8 mouse cellular contexts compared by ENCODE assay signal in genomic region chr2:164442315-164443050, GRCm38 (mm10). TPM values are rescaled to one million over a fixed set of nuclear protein-coding genes. Genes with fewer than 3 reads are reported as not detected.
A peak's percentile ranks its signal among the peaks of the same experiment; 100 is the strongest.
DNase-seq lines count a peak whose midpoint lies in the region; ATAC-seq and TF ChIP-seq lines count a peak whose summit lies in the region.

No protein-coding gene starts in this region.

- H3K79me2 ChIP-seq in macrophage (ENCODE audit: inconsistent target), result peaks cover 54% of the 10 kb centered on the region

- no peaks in the 10 kb centered on the region for H3K9me3 ChIP-seq in embryonic facial prominence, embryonic 10.5 days
- no peaks in the 10 kb centered on the region for H3K9me3 ChIP-seq in heart, embryonic 12.5 days (replicated peaks)
- no peaks in the 10 kb centered on the region for H3K9me3 ChIP-seq in kidney, postnatal 0 days (replicated peaks; ENCODE audit: low read length)

- WGBS in embryonic facial prominence, embryonic 10.5 days, result 2% methylated on average over 29 of the region's 29 CpGs
- WGBS in heart, embryonic 12.5 days, result 2% methylated on average over 29 of the region's 29 CpGs
- WGBS in kidney, postnatal 0 days, result 2% methylated on average over 28 of the region's 29 CpGs
- WGBS in macrophage (ENCODE audit: missing documents), result 9% methylated on average over 29 of the region's 29 CpGs

- intact Hi-C loops in left cerebral cortex, adult 2 months (cut with DNase I), result no loop called here
- intact Hi-C loops in left cerebral cortex, postnatal 14 days (cut with DNase I), result no loop called here

- DNase-seq in left cerebral cortex, adult 2 months (ENCODE audit: extremely low spot score in 1 of 2, low spot score in 2 of 2), result no peak
- no peak for DNase-seq in left cerebral cortex, postnatal 14 days (ENCODE audit: low spot score in 2 of 2)
- peak; percentile 54 for DNase-seq in embryonic facial prominence, embryonic 10.5 days (ENCODE audit: low spot score)
- peak; percentile 58 for DNase-seq in kidney, postnatal 0 days (ENCODE audit: low spot score)
- no peak for DNase-seq in right cerebral cortex, adult 2 months (ENCODE audit: low spot score in 2 of 2)
- no peak for DNase-seq in cerebellum, adult 11 months

- no peak for TF ChIP-seq CTCF in left cerebral cortex, adult 2 months (IDR thresholded peaks at IDR 0.05)
- TF ChIP-seq CTCF in kidney, postnatal 0 days (IDR thresholded peaks at IDR 0.05; ENCODE audit: low read depth), result no peak

- H3K9ac ChIP-seq in heart, embryonic 12.5 days, result peak overlapping the region; percentile 86
- peak overlapping the region; percentile 83 for H3K9ac ChIP-seq in kidney, postnatal 0 days (ENCODE audit: low read depth, low read length)

- peaks cover 34% of the 10 kb centered on the region for H3K27me3 ChIP-seq in embryonic facial prominence, embryonic 10.5 days (replicated peaks; ENCODE audit: low read depth, poor library complexity, severe bottlenecking)
- peaks cover 4% of the 10 kb centered on the region; the same call in 1 of the 2 replicates for H3K27me3 ChIP-seq in heart, embryonic 12.5 days (replicated peaks)
- no peaks in the 10 kb centered on the region for H3K27me3 ChIP-seq in kidney, postnatal 0 days (ENCODE audit: insufficient read depth, low read length)

- H3K36me3 ChIP-seq in embryonic facial prominence, embryonic 10.5 days (replicated peaks), result no peaks in the 10 kb centered on the region
- H3K36me3 ChIP-seq in heart, embryonic 12.5 days, result no peaks in the 10 kb centered on the region
- H3K36me3 ChIP-seq in kidney, postnatal 0 days (ENCODE audit: insufficient read depth, low read length), result no peaks in the 10 kb centered on the region
- no peaks in the 10 kb centered on the region for H3K36me3 ChIP-seq in macrophage (ENCODE audit: inconsistent target)

- peak; percentile 54 for ATAC-seq in heart, embryonic 12.5 days (ENCODE audit: insufficient number of reproducible peaks, low FRiP score)
- peak; percentile 41 for ATAC-seq in kidney, postnatal 0 days (replicated peaks; ENCODE audit: low FRiP score, low read depth)

- peak overlapping the region; percentile 83 for H3K4me2 ChIP-seq in heart, embryonic 12.5 days
- peak overlapping the region; percentile 63 for H3K4me2 ChIP-seq in kidney, postnatal 0 days (ENCODE audit: low read length)

- H3K4me3 ChIP-seq in left cerebral cortex, adult 2 months, result peak overlapping the region; percentile 57
- H3K4me3 ChIP-seq in embryonic facial prominence, embryonic 10.5 days, result peak overlapping the region; percentile 75
- H3K4me3 ChIP-seq in heart, embryonic 12.5 days, result peak overlapping the region; percentile 74
- H3K4me3 ChIP-seq in kidney, postnatal 0 days (replicated peaks; ENCODE audit: low read depth, low read length), result peak overlapping the region; percentile 70
- peak overlapping the region; percentile 93 for H3K4me3 ChIP-seq in macrophage (ENCODE audit: inconsistent target)

- peaks cover 51% of the 10 kb centered on the region for H3K4me1 ChIP-seq in embryonic facial prominence, embryonic 10.5 days
- H3K4me1 ChIP-seq in heart, embryonic 12.5 days (replicated peaks), result peaks cover 56% of the 10 kb centered on the region
- H3K4me1 ChIP-seq in kidney, postnatal 0 days (replicated peaks; ENCODE audit: insufficient read depth, low read length), result peaks cover 10% of the 10 kb centered on the region

- peak overlapping the region; percentile 37 for H3K27ac ChIP-seq in left cerebral cortex, adult 2 months
- peak overlapping the region; percentile 84 for H3K27ac ChIP-seq in embryonic facial prominence, embryonic 10.5 days (replicated peaks)
- peak overlapping the region; percentile 74 for H3K27ac ChIP-seq in heart, embryonic 12.5 days (ENCODE audit: poor library complexity, severe bottlenecking)
- H3K27ac ChIP-seq in kidney, postnatal 0 days, result peak overlapping the region; percentile 87
- peak overlapping the region; percentile 90 for H3K27ac ChIP-seq in macrophage

RNA-seq across cellular contexts. Expression of gene Sdc4, which starts 1.2 kb away (rescaled TPM):
- total RNA-seq in left cerebral cortex, adult 2 months (2021), result 10 to 100 TPM; 78.7 to 93.2 TPM
- 10 to 100 TPM; 60.0 to 79.0 TPM for total RNA-seq in left cerebral cortex, postnatal 14 days (2021)
- 25.5 and 26.0 TPM in 2 replicates for polyA plus RNA-seq in embryonic facial prominence, embryonic 10.5 days (2016; fragmentation: Nextera tagmentation; extraction: Ambion mirVana)
- 40.1 and 40.6 TPM in 2 replicates for polyA plus RNA-seq in heart, embryonic 12.5 days (2016; fragmentation: Nextera tagmentation; extraction: Ambion mirVana)
- polyA plus RNA-seq in kidney, postnatal 0 days (2015; fragmentation: Nextera tagmentation; extraction: Ambion mirVana), result 183 and 227 TPM in 2 replicates
- 1,000 to 10,000 TPM in 5 of 26 experiments, 100 to 1,000 TPM in 14, 10 to 100 TPM in 7; 32.1 to 2,513 (median 588) TPM for total RNA-seq in macrophage (2018; cell fraction: chromatin; rRNA removed)
- 1,000 to 10,000 TPM in 10 of 26 experiments, 100 to 1,000 TPM in 16; 124 to 5,022 (median 365) TPM for total RNA-seq in macrophage (2018; cell fraction: cytosol; rRNA removed)
- 1,000 to 10,000 TPM in 16 of 26 experiments, 100 to 1,000 TPM in 10; 160 to 4,105 (median 1,154) TPM for total RNA-seq in macrophage (2018; cell fraction: nucleus; rRNA removed)
- polyA plus RNA-seq in macrophage (2018), result 114 to 215 TPM (median 133 TPM) in 3 replicates

RNA-seq across cellular contexts. Expression of gene Sys1, which starts 14.3 kb away (rescaled TPM):
- total RNA-seq in left cerebral cortex, adult 2 months (2021), result 10 to 100 TPM; 40.8 to 41.3 TPM
- 10 to 100 TPM; 38.0 to 44.4 TPM for total RNA-seq in left cerebral cortex, postnatal 14 days (2021)
- 52.5 and 53.1 TPM in 2 replicates for polyA plus RNA-seq in embryonic facial prominence, embryonic 10.5 days (2016; fragmentation: Nextera tagmentation; extraction: Ambion mirVana)
- 36.4 and 40.3 TPM in 2 replicates for polyA plus RNA-seq in heart, embryonic 12.5 days (2016; fragmentation: Nextera tagmentation; extraction: Ambion mirVana)
- polyA plus RNA-seq in kidney, postnatal 0 days (2015; fragmentation: Nextera tagmentation; extraction: Ambion mirVana), result 83.0 and 83.1 TPM in 2 replicates
- total RNA-seq in macrophage (2018; cell fraction: chromatin; rRNA removed), result 10 to 100 TPM in 21 of 26 experiments, 1 to 10 TPM in 5; 6.5 to 22.0 (median 12.5) TPM
- 10 to 100 TPM; 18.2 to 41.3 (median 30.7) TPM for total RNA-seq in macrophage (2018; cell fraction: cytosol; rRNA removed)
- total RNA-seq in macrophage (2018; cell fraction: nucleus; rRNA removed), result 10 to 100 TPM in 25 of 26 experiments, 1 to 10 TPM in 1; 9.1 to 26.2 (median 17.8) TPM
- polyA plus RNA-seq in macrophage (2018), result 6.9 to 30.0 TPM (median 27.8 TPM) in 3 replicates

RNA-seq across cellular contexts. Expression of gene Gm20458, which starts 18.3 kb away (rescaled TPM):
- total RNA-seq in left cerebral cortex, adult 2 months (2021), result 10 to 100 TPM; 10.2 to 14.1 TPM
- total RNA-seq in left cerebral cortex, postnatal 14 days (2021), result 10 to 100 TPM in 1 of 2 experiments, 1 to 10 TPM in 1; 1.9 to 12.2 TPM
- polyA plus RNA-seq in embryonic facial prominence, embryonic 10.5 days (2016; fragmentation: Nextera tagmentation; extraction: Ambion mirVana), result 3.1 and 3.2 TPM in 2 replicates
- polyA plus RNA-seq in heart, embryonic 12.5 days (2016; fragmentation: Nextera tagmentation; extraction: Ambion mirVana), result 11.8 and 16.9 TPM in 2 replicates
- 22.8 and 23.3 TPM in 2 replicates for polyA plus RNA-seq in kidney, postnatal 0 days (2015; fragmentation: Nextera tagmentation; extraction: Ambion mirVana)
- total RNA-seq in macrophage (2018; cell fraction: chromatin; rRNA removed), result 1 to 10 TPM in 2 of 26 experiments, under 1 TPM in 2, not detected in 22; 0.80 to 2.1 (median 1.00) TPM
- 10 to 100 TPM in 2 of 26 experiments, 1 to 10 TPM in 21, under 1 TPM in 2, not detected in 1; 0.24 to 13.8 (median 4.8) TPM for total RNA-seq in macrophage (2018; cell fraction: cytosol; rRNA removed)
- 1 to 10 TPM in 17 of 26 experiments, under 1 TPM in 1, not detected in 8; 0.64 to 8.1 (median 2.6) TPM for total RNA-seq in macrophage (2018; cell fraction: nucleus; rRNA removed)
- 0.30 TPM in 1 of 3 replicates, not detected in the others for polyA plus RNA-seq in macrophage (2018)

RNA-seq across cellular contexts. Expression of gene Trp53tg5, which starts 31.0 kb away (rescaled TPM):
- not detected for total RNA-seq in left cerebral cortex, adult 2 months (2021)
- not detected for total RNA-seq in left cerebral cortex, postnatal 14 days (2021)
- not detected in 2 replicates for polyA plus RNA-seq in embryonic facial prominence, embryonic 10.5 days (2016; fragmentation: Nextera tagmentation; extraction: Ambion mirVana)
- 0.19 TPM in 1 of 2 replicates, not detected in the other for polyA plus RNA-seq in heart, embryonic 12.5 days (2016; fragmentation: Nextera tagmentation; extraction: Ambion mirVana)
- not detected in 2 replicates for polyA plus RNA-seq in kidney, postnatal 0 days (2015; fragmentation: Nextera tagmentation; extraction: Ambion mirVana)
- not detected for total RNA-seq in macrophage (2018; cell fraction: chromatin; rRNA removed)
- not detected for total RNA-seq in macrophage (2018; cell fraction: cytosol; rRNA removed)
- not detected for total RNA-seq in macrophage (2018; cell fraction: nucleus; rRNA removed)
- polyA plus RNA-seq in macrophage (2018), result not detected in 3 replicates

RNA-seq across cellular contexts. Expression of gene Matn4, which starts 37.5 kb away (rescaled TPM):
- total RNA-seq in left cerebral cortex, adult 2 months (2021), result 10 to 100 TPM; 10.4 to 11.0 TPM
- 10 to 100 TPM; 13.4 to 15.0 TPM for total RNA-seq in left cerebral cortex, postnatal 14 days (2021)
- 0.23 and 0.85 TPM in 2 replicates for polyA plus RNA-seq in embryonic facial prominence, embryonic 10.5 days (2016; fragmentation: Nextera tagmentation; extraction: Ambion mirVana)
- polyA plus RNA-seq in heart, embryonic 12.5 days (2016; fragmentation: Nextera tagmentation; extraction: Ambion mirVana), result 6.2 and 6.4 TPM in 2 replicates
- polyA plus RNA-seq in kidney, postnatal 0 days (2015; fragmentation: Nextera tagmentation; extraction: Ambion mirVana), result 0.46 and 0.62 TPM in 2 replicates
- 1 to 10 TPM in 6 of 26 experiments, under 1 TPM in 5, not detected in 15; 0.20 to 6.0 (median 1.0) TPM for total RNA-seq in macrophage (2018; cell fraction: chromatin; rRNA removed)
- under 1 TPM in 3 of 26 experiments, not detected in 23; 0.05 to 0.38 (median 0.05) TPM for total RNA-seq in macrophage (2018; cell fraction: cytosol; rRNA removed)
- total RNA-seq in macrophage (2018; cell fraction: nucleus; rRNA removed), result 10 to 100 TPM in 2 of 26 experiments, 1 to 10 TPM in 3, under 1 TPM in 7, not detected in 14; 0.14 to 32.0 (median 0.84) TPM
- not detected in 3 replicates for polyA plus RNA-seq in macrophage (2018)

Comparison
In these comparisons a context has a peak if more than half of its experiments do, and no peak if none do; other contexts are left out.
1. DNase-seq: peak in embryonic facial prominence, embryonic 10.5 days (single experiment) and kidney, postnatal 0 days (single experiment); none in left cerebral cortex, adult 2 months (0 of 2), left cerebral cortex, postnatal 14 days (0 of 2), right cerebral cortex, adult 2 months (0 of 2) and cerebellum, adult 11 months (single experiment).
2. H3K27ac ChIP-seq: peak in every context shown above with its lines; median percentile 90 in macrophage; 87 in kidney, postnatal 0 days; 84 in embryonic facial prominence, embryonic 10.5 days; 74 in heart, embryonic 12.5 days; 37 in left cerebral cortex, adult 2 months.
3. Peak in every context shown above with its lines, with median percentiles within 50 percentile points of each other: H3K4me3 ChIP-seq.